Mouse (Mus musculus): Measurements from ENCODE around the gene Ccng2. TPM values are rescaled to one million over a fixed set of nuclear protein-coding genes. Genes with fewer than 3 reads are reported as not detected.

Ccng2 gene
- polyA plus RNA-seq (2012; rRNA removed; ENCODE audit: low replicate concordance), result 15.3 and 23.2 TPM in 2 replicates

DNA sequence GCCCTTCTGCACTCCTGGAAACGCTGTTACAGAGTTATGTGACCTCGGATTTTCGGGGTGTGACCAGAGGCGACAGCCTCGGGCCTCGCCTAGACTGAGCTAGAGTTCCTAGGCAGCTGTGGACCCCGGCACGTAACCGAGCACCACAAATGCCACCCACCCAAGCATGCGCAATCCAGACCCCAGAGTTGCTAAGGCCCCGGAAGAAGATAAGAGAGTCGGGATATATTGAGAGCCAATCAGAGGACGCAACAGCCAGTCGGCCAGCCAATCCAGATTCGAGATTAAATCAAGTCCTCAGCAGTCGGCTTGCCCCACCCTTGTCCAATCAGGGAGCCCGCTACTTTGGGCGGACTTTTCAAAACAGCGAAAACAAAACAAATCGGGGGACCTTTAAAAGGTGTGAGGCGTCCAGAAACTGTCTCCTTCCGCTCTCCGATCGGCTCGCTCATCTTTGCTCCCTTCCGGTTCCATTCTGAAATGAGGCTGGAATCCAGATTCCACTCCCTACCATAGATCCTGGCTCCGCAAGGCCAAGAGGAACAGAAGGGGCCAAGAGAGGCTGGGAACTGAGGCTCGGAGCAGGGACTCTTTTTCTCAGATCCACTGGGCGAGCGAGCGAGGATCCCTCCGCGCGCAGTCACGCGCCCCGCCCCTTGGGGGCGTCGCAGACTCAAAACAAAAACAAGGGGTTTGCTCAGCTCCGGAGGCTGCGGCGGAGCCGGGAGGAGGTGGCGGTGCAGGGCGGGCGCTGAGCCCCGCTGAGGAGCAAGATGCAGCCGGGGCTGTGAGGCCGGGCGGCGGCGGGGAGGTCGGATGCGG lies at the start of gene Ccng2:
Ccng2 (plus strand) TSS at position 375 of the 822 bp plus-strand sequence.

Other genes starting within 250 kb of the Ccng2 start
- 0.82 TPM in 1 of 2 replicates, not detected in the other for gene Sowahb, start 222.2 kb upstream of the Ccng2 start, polyA plus RNA-seq (2012; rRNA removed; ENCODE audit: low replicate concordance)
- gene Sept11, start 173.8 kb upstream of the Ccng2 start, polyA plus RNA-seq (2012; rRNA removed; ENCODE audit: low replicate concordance), result 37.9 and 52.0 TPM in 2 replicates
- 104 and 137 TPM in 2 replicates for gene Ccni, start 60.8 kb upstream of the Ccng2 start, polyA plus RNA-seq (2012; rRNA removed; ENCODE audit: low replicate concordance)
- gene 2010109A12Rik, start 60.7 kb upstream of the Ccng2 start, polyA plus RNA-seq (2012; rRNA removed; ENCODE audit: low replicate concordance), result 0.42 TPM in 1 of 2 replicates, not detected in the other